Mouse (Mus musculus): Measurements from ENCODE around the gene Gm20661.
"Not testable (repeated sequence)": the region's sequence is repeated elsewhere in the genome, so short reads cannot be mapped to it uniquely, and the experiment has no call there.

The Gm20661 gene

GRCm38 (mm10) chr9:108001922-108002770 is 19.3 kb downstream of the Gm20661 start, which contains the start of gene Ip6k1:
Ip6k1 (plus strand) TSS chr9:108002501.
- DNase-seq (ENCODE audit: low spot score): peak; percentile 99

GRCm38 (mm10) chr9:108002778-108003530 is 20.1 kb downstream of the Gm20661 start:
- no peak for DNase-seq (ENCODE audit: low spot score)

DNA sequence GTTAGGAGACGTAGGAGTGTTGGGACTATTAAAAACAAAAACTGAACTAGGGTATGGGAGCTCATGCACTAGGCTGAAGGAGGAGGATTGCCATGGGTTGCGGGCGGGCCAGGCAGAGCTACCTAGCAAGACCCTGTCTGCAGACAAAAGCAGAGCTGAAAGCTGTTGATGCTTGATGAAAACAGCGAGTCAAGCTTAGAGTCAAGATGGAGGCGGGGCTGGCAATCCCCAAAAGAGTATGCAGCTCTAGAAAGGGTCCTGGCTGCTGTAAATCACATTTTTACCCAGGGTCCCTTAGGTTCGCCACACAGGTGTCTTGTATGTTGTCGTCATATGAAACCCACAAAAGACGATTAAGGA is 20.7 kb downstream of the Gm20661 start:
- DNase-seq (ENCODE audit: low spot score): no peak

- no peak for DNase-seq (ENCODE audit: low spot score)
Measured at GRCm38 (mm10) chr9:108008041-108008440, 25.2 kb downstream of the Gm20661 start.

DNA sequence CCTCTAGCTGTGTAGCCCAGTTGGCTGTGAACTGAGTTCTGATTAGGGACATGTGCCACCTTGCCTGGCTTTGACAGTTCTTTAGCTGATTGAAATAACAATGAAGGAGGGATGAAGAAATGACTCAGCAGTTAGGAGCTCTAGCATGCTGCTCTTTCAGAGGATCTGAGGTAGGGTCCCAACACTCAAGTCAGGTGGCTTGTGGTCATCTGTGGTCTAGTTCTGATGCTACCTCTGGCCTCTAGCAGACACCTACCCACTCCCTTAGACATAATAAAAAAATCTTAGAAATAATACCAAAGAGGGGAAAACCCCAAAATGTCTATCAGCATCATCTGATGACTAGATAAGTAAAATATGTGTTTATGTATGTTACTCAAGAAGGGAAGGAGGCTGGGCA is 27.5 kb downstream of the Gm20661 start:
- DNase-seq (ENCODE audit: low spot score): no peak

- DNase-seq (ENCODE audit: low spot score): not testable (repeated sequence)
Measured at GRCm38 (mm10) chr9:108013577-108013976, 30.7 kb downstream of the Gm20661 start.

DNA sequence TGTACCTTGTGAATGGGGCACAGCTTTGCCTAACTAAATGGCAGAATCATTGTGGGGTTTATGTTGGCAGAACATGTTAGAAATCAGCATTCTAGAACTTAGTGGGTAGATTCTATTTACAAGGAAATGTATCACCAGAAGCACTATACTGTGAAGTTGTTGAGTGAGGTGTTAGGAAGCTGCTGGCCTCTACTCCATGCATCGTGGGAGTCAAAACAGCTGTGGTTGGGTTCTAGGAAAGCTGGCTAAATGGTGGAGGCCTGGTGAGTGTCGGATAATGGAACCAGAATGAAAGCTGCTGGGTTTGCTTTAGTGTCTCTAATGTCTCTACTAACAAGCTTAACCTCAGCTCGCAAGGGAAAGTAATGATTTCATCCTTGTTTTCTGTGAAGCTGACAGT is 34.3 kb downstream of the Gm20661 start:
- DNase-seq (ENCODE audit: low spot score): no peak

GRCm38 (mm10) chr9:108020741-108021140 is 37.9 kb downstream of the Gm20661 start:
- no peak for DNase-seq (ENCODE audit: low spot score)

- DNase-seq (ENCODE audit: low spot score): no peak
Measured at GRCm38 (mm10) chr9:108023216-108023615, 40.4 kb downstream of the Gm20661 start.

DNA sequence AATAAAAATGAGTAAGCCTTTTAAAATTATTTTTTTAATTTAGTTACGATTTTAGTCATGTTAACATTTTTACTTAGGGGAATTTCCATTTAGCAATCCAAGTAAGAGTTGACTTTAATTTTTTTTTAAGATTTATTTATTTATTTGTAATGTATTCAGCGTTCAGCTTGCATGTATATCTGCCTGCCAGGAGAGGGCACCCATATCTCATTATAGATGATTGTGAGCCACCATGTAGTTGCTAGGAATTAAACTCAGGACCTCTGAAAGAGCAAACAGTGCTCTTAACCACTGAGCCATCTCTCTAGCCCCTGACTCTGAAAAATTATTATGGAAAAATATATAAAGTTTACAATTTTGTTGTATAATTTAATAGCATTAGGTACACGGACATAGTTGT is 43.7 kb downstream of the Gm20661 start:
- DNase-seq (ENCODE audit: low spot score): no peak

GRCm38 (mm10) chr9:108027867-108028266 is 45.0 kb downstream of the Gm20661 start:
- no peak for DNase-seq (ENCODE audit: low spot score)

GRCm38 (mm10) chr9:108032126-108032525 is 49.3 kb downstream of the Gm20661 start:
- DNase-seq (ENCODE audit: low spot score): no peak

DNA sequence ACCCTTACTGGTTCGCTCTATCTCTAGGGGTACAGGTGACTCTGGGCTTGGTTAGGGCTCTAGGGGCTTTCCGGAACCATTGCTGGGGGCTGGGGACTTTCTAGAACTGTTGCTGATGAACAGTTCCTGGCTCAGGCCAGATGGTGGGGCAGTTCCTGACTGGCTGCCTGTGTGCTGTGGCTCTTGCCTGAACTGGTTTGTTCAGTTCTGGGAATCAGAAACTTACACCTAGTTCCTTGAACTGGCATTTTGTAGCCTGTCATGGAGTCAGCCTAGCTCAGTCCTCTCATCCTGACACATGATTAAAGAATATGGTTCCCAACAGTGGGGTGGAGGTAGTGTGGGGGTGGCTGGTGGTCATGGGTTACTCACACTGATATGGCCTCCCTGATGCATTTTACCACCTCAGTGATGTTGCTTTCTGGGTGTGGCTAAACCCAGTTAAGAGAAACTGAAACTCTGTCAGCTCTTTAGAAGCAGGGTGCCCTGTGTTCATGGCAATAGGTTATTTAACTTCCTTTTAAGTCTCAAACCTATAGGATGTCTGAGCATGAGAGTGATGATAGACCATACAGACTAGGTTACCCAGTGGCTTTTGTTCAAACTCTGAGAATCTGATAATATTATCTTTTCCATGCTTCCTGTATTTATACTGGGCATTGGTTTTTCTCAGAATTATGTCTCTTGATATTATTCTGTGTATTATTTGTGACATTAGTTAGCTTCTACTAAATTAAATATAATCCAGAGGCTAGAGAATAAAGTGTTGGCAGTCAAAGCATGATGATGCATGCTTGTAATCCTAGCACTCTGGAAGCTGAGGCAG is 52.7 kb downstream of the Gm20661 start:
- DNase-seq (ENCODE audit: low spot score): no peak
